Mouse (Mus musculus) testis, adult 2 months (tissue): ENCODE results near the gene Rhbdf2.
"Not testable (repeated sequence)": the region's sequence is repeated elsewhere in the genome, so short reads cannot be mapped to it uniquely, and the experiment has no call there.

Source experiments
- CTCF ChIP-seq: fragments of 200-500 bp; IDR thresholded peaks from 2 replicates; pipeline ENCODE4 v1.5.1; 2012; ENCODE audit warnings: low read depth, mild to moderate bottlenecking, inconsistent platforms, low read length, moderate library complexity; ENCODE audit not compliant: control insufficient read depth, insufficient read depth, insufficient replicate concordance
- POLR2A ChIP-seq: fragments of 200-500 bp; IDR thresholded peaks from 2 replicates; pipeline ENCODE4 v1.6.1; 2012; ENCODE audit warnings: low read depth, mild to moderate bottlenecking, inconsistent platforms, low read length, moderate library complexity; ENCODE audit not compliant: control insufficient read depth

DNA sequence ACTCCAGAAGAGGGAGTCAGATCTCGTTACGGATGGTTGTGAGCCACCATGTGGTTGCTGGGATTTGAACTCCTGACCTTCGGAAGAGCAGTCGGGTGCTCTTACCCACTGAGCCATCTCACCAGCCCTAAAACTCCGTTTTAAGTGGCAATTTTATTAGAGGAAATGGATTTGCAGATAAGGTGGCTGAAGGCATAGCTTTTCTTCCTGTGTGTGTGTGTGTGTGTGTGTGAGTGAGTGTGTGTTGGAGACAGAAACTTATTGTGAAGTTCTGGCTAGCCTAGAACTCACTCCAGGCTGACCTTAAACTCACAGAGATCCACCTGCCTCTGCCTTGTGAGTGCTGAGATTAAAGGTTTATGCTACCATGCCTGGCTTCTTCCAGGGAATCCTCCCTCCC lies 40.2 kb upstream of the Rhbdf2 start:
- TF ChIP-seq POLR2A, CTCF: not testable (repeated sequence)
